ENCODE assay signal across 9 mouse cellular contexts in genomic region chr7:80186531-80187296, GRCm38 (mm10). TPM values are rescaled to one million over a fixed set of nuclear protein-coding genes. Genes with fewer than 3 reads are reported as not detected.
A peak's percentile ranks its signal among the peaks of the same experiment; 100 is the strongest.
DNase-seq lines count a peak whose midpoint lies in the region; ATAC-seq and TF ChIP-seq lines count a peak whose summit lies in the region.
"Had no signal": no experiment of that assay in that cellular context is flagged by ENCODE, and none has a peak within 500 bp of the region (broad histone marks: within the 10 kb centered on the region; RNA-seq: fewer than 3 reads in every experiment).

Gene Sema4b (plus strand): TSS chr7:80186841.

- H3K27ac ChIP-seq in forebrain, embryonic 13.5 days = peak within 1 kb of the TSS; percentile 88
- H3K27ac ChIP-seq in heart, embryonic 16.5 days (ENCODE audit: low read length) = peak within 1 kb of the TSS; percentile 95
- peak within 1 kb of the TSS; percentile 87 for H3K27ac ChIP-seq in liver, embryonic 12.5 days

- H3K27me3 ChIP-seq in C2C12 (ENCODE audit: control insufficient read depth, insufficient read depth, insufficient read length) = no peaks in the 10 kb centered on the region
- H3K27me3 ChIP-seq in forebrain, embryonic 13.5 days = no peaks in the 10 kb centered on the region
- no peaks in the 10 kb centered on the region for H3K27me3 ChIP-seq in heart, embryonic 16.5 days (ENCODE audit: control insufficient read depth, insufficient read depth, low read length)
- H3K27me3 ChIP-seq in liver, embryonic 12.5 days (replicated peaks) = peaks cover 14% of the 10 kb centered on the region
- H3K27me3 ChIP-seq in splenic B cell, adult 2 months (ENCODE audit: control insufficient read depth, insufficient read depth, low read length, poor library complexity, severe bottlenecking) = no peaks in the 10 kb centered on the region
- H3K27me3 ChIP-seq: CH12.LX had no signal

- H3K79me3 ChIP-seq in C2C12 (ENCODE audit: low read depth) = peaks cover 25% of the 10 kb centered on the region

- TF ChIP-seq CTCF in C2C12 (IDR thresholded peaks at IDR 0.05; ENCODE audit: control insufficient read depth, insufficient read depth, insufficient read length) = no peak

- under 1% methylated on average over 51 of the region's 51 CpGs for WGBS in forebrain, embryonic 13.5 days
- under 1% methylated on average over 46 of the region's 51 CpGs for WGBS in heart, embryonic 16.5 days
- 2% methylated on average over 51 of the region's 51 CpGs for WGBS in liver, embryonic 12.5 days (ENCODE audit: insufficient replicate concordance)

- H3K4me2 ChIP-seq in forebrain, embryonic 13.5 days = peak within 1 kb of the TSS; percentile 69
- H3K4me2 ChIP-seq in heart, embryonic 16.5 days (ENCODE audit: low read depth, low read length) = peak within 1 kb of the TSS; percentile 67
- H3K4me2 ChIP-seq in liver, embryonic 12.5 days = peak within 1 kb of the TSS; percentile 89

- ATAC-seq in cerebellum, adult (ENCODE audit: insufficient number of reproducible peaks, low FRiP score, low TSS enrichment) = peak; percentile 88
- peak; percentile 97 for ATAC-seq in forebrain, embryonic 13.5 days
- ATAC-seq in heart, embryonic 16.5 days (replicated peaks; ENCODE audit: extremely low read depth, insufficient read depth, low FRiP score) = peak; percentile 82
- peak; percentile 71 for ATAC-seq in liver, embryonic 12.5 days

- peak; percentile 95 to 97 for DNase-seq in kidney, postnatal 25 days
- DNase-seq in natural killer cell, adult 2 months (ENCODE audit: low spot score in 2 of 2) = peak; percentile 35 to 71
- peak; percentile 76 for DNase-seq in splenic B cell, adult 2 months (ENCODE audit: low read depth, low spot score)

- H3K9me3 ChIP-seq in forebrain, embryonic 13.5 days (replicated peaks) = no peaks in the 10 kb centered on the region
- no peaks in the 10 kb centered on the region for H3K9me3 ChIP-seq in heart, embryonic 16.5 days (replicated peaks; ENCODE audit: control insufficient read depth, low read length)
- H3K9me3 ChIP-seq in liver, embryonic 12.5 days (replicated peaks) = no peaks in the 10 kb centered on the region

- H3K9ac ChIP-seq in forebrain, embryonic 13.5 days = peak within 1 kb of the TSS; percentile 76
- H3K9ac ChIP-seq in heart, embryonic 16.5 days (ENCODE audit: low read length) = peak within 1 kb of the TSS; percentile 76
- H3K9ac ChIP-seq in liver, embryonic 12.5 days = peak within 1 kb of the TSS; percentile 79

- H3K36me3 ChIP-seq in C2C12 (ENCODE audit: control insufficient read depth, insufficient read depth) = no peaks in the 10 kb centered on the region
- no peaks in the 10 kb centered on the region for H3K36me3 ChIP-seq in forebrain, embryonic 13.5 days (ENCODE audit: poor library complexity, severe bottlenecking)
- no peaks in the 10 kb centered on the region for H3K36me3 ChIP-seq in heart, embryonic 16.5 days (ENCODE audit: control insufficient read depth, insufficient read depth)
- H3K36me3 ChIP-seq in liver, embryonic 12.5 days = no peaks in the 10 kb centered on the region
- H3K36me3 ChIP-seq in splenic B cell, adult 2 months (ENCODE audit: control insufficient read depth, insufficient read depth, low read length, poor library complexity, severe bottlenecking) = no peaks in the 10 kb centered on the region

- H3K79me2 ChIP-seq in C2C12 (ENCODE audit: control insufficient read depth, insufficient read depth) = peaks cover 44% of the 10 kb centered on the region

- H3ac ChIP-seq in C2C12 (ENCODE audit: control insufficient read depth, insufficient read length, low read depth) = peak within 1 kb of the TSS; percentile 63

- H3K4me3 ChIP-seq in C2C12 (ENCODE audit: insufficient read depth, poor library complexity, severe bottlenecking) = peak within 1 kb of the TSS; percentile 34
- peak within 1 kb of the TSS; percentile 58 for H3K4me3 ChIP-seq in forebrain, embryonic 13.5 days
- H3K4me3 ChIP-seq in heart, embryonic 16.5 days (ENCODE audit: low read length) = peak within 1 kb of the TSS; percentile 64
- peak within 1 kb of the TSS; percentile 65 for H3K4me3 ChIP-seq in liver, embryonic 12.5 days

- peaks cover 53% of the 10 kb centered on the region for H3K4me1 ChIP-seq in forebrain, embryonic 13.5 days
- peaks cover 51% of the 10 kb centered on the region for H3K4me1 ChIP-seq in heart, embryonic 16.5 days (ENCODE audit: control insufficient read depth, insufficient read depth, low read length)
- H3K4me1 ChIP-seq in liver, embryonic 12.5 days = peaks cover 80% of the 10 kb centered on the region

TF ChIP-seq in C2C12, 6 proteins besides CTCF, POLR2A, EP300 and RAD21:
- TF ChIP-seq MYOD1 (IDR thresholded peaks at IDR 0.05; ENCODE audit: control insufficient read depth, insufficient read length, low read depth) (no peak), MAX (IDR thresholded peaks at IDR 0.05) (no peak), FOSL1 (IDR thresholded peaks at IDR 0.05; ENCODE audit: insufficient read depth, low read length, poor library complexity, severe bottlenecking) (no peak), USF1 (IDR thresholded peaks at IDR 0.05; ENCODE audit: low read depth) (no peak), CEBPB (IDR thresholded peaks at IDR 0.05; ENCODE audit: low read depth) (no peak), MYOG (IDR thresholded peaks at IDR 0.05; ENCODE audit: control insufficient read depth, extremely low read depth, insufficient read length) (no peak)
TF ChIP-seq in C2C12: peak in this region for 0.

RNA-seq across cellular contexts. Expression of gene Sema4b, which starts in this region (rescaled TPM):
- polyA plus RNA-seq in C2C12 (2012; fragmentation: generic; extraction: Trizol) = 19.8 TPM
- 20.7 and 22.3 TPM in 2 replicates for polyA plus RNA-seq in forebrain, embryonic 13.5 days (2015; fragmentation: Nextera tagmentation; extraction: Ambion mirVana)
- 12.1 and 14.4 TPM in 2 replicates for polyA plus RNA-seq in heart, embryonic 16.5 days (2015; fragmentation: Nextera tagmentation; extraction: Ambion mirVana)
- polyA plus RNA-seq in liver, embryonic 12.5 days (2016; fragmentation: Nextera tagmentation; extraction: Ambion mirVana) = 16.9 and 17.9 TPM in 2 replicates

Comparison
In these comparisons a context has a peak if more than half of its experiments do, and no peak if none do; other contexts are left out.
1. Peak in every context shown above with its lines: DNase-seq, ATAC-seq, H3K4me3 ChIP-seq and H3K27ac ChIP-seq.